In the genomic region with DNA sequence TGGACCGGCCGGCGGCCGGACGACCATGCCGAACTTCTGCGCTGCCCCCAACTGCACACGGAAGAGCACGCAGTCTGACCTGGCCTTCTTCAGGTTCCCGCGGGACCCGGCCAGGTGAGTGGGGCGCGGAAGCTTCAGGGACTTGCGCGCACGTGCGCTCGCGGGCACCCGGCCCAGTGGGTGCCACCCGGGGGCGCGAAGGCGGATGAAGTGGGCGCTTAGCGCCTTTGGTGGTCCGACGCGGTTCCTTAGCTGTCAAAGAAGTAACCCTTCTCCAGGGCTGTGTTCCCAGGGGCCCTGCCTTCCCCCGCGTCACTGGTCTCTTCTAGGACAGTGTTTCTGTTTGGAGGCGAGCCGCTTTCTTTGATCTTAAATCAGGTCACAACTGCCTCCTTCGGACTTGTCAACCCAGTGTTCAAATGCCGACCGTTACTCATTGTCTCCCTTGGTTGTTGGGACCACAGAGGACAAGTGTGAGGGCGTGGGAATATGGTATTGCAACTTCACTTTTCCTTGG, we compare ENCODE assay signal across 7 mouse cellular contexts. TPM values are rescaled to one million over a fixed set of nuclear protein-coding genes. Genes with fewer than 3 reads are reported as not detected.
DNase-seq lines count a peak whose midpoint lies in the region; ATAC-seq and TF ChIP-seq lines count a peak whose summit lies in the region.

No protein-coding gene starts in this region.

- H3K36me3 ChIP-seq in G1E (replicated peaks), result peaks cover 24% of the 10 kb centered on the region
- no peaks in the 10 kb centered on the region for H3K36me3 ChIP-seq in kidney, embryonic 15.5 days

- no peaks in the 10 kb centered on the region for H3K9me3 ChIP-seq in G1E (replicated peaks)
- H3K9me3 ChIP-seq in kidney, embryonic 15.5 days (replicated peaks), result no peaks in the 10 kb centered on the region

- 0 out of 2 replicates have a peak, but pooled peaks have one; percentile 11 for ATAC-seq in G1E (ENCODE audit: extremely low read depth, insufficient number of reproducible peaks, low FRiP score, poor library complexity, severe bottlenecking)
- ATAC-seq in kidney, embryonic 15.5 days (replicated peaks; ENCODE audit: low FRiP score), result peak; percentile 44
- peak; percentile 24; the same call in 1 of the 2 replicates for ATAC-seq in megakaryocyte-erythroid progenitor cell, adult 5-6 weeks (replicated peaks; ENCODE audit: low FRiP score, low TSS enrichment, poor library complexity, severe bottlenecking)

- H3K4me1 ChIP-seq in G1E (ENCODE audit: insufficient read depth, low read depth, low read length), result peaks cover 22% of the 10 kb centered on the region
- peaks cover 28% of the 10 kb centered on the region for H3K4me1 ChIP-seq in kidney, embryonic 15.5 days

- DNase-seq in CD4-positive helper T cell, adult 2 months (ENCODE audit: low read depth, low spot score), result peak; percentile 70
- DNase-seq in G1E (ENCODE audit: low spot score), result peak; percentile 11
- DNase-seq in cerebellum, adult 9-11 months, result peak; percentile 69
- peak; percentile 19 to 22 for DNase-seq in gastrocnemius, adult 8-10 months (ENCODE audit: low spot score in 2 of 2)
- DNase-seq in spleen, postnatal 36 days (ENCODE audit: low spot score in 2 of 2), result peak; percentile 35 to 45

- no peaks in the 10 kb centered on the region for H3K27me3 ChIP-seq in G1E (ENCODE audit: insufficient read depth, low read length)
- no peaks in the 10 kb centered on the region for H3K27me3 ChIP-seq in kidney, embryonic 15.5 days

- WGBS in kidney, embryonic 15.5 days, result under 1% methylated on average over 38 of the region's 38 CpGs

- H3K9ac ChIP-seq in kidney, embryonic 15.5 days, result peak overlapping the region; percentile 94

- peak overlapping the region; percentile 77 for H3K4me2 ChIP-seq in kidney, embryonic 15.5 days

- H3K27ac ChIP-seq in kidney, embryonic 15.5 days, result peak overlapping the region; percentile 94

- peak overlapping the region; percentile 93 for H3K4me3 ChIP-seq in G1E (ENCODE audit: low read depth, low read length)
- H3K4me3 ChIP-seq in kidney, embryonic 15.5 days (replicated peaks), result peak overlapping the region; percentile 100

- TF ChIP-seq CTCF in G1E (IDR thresholded peaks at IDR 0.05; ENCODE audit: low read depth, low read length), result no peak

RNA-seq across cellular contexts. Expression of a gene that starts 0.5 kb away (rescaled TPM):
- total RNA-seq in G1E (2014; fragmentation: Nextera tagmentation), result 58.2 and 62.2 TPM in 2 replicates
- 68.5 and 79.1 TPM in 2 replicates for total RNA-seq in G1E (2017)
- 28.3 and 35.1 TPM in 2 replicates for polyA plus RNA-seq in G1E (2012)
- 100 to 1,000 TPM; 125 to 158 (median 133) TPM for total RNA-seq in gastrocnemius, adult 8-10 months (2022)
- polyA plus RNA-seq in kidney, embryonic 15.5 days (2015; fragmentation: Nextera tagmentation; extraction: Ambion mirVana), result 61.3 and 61.7 TPM in 2 replicates
- 50.1 and 50.6 TPM in 2 replicates for total RNA-seq in megakaryocyte-erythroid progenitor cell, adult 5-6 weeks (2014; fragmentation: Nextera tagmentation)
- 74.5 and 88.2 TPM in 2 replicates for total RNA-seq in megakaryocyte-erythroid progenitor cell, adult 5-6 weeks (2017)

RNA-seq across cellular contexts. Expression of a gene that starts 46.8 kb away (rescaled TPM):
- total RNA-seq in G1E (2014; fragmentation: Nextera tagmentation) (179 and 201 TPM in 2 replicates), G1E (2017) (50.9 and 57.2 TPM in 2 replicates)
- 3.6 and 3.9 TPM in 2 replicates for polyA plus RNA-seq in G1E (2012)
- 10 to 100 TPM; 14.1 to 16.4 (median 14.5) TPM for total RNA-seq in gastrocnemius, adult 8-10 months (2022)
- 29.3 and 32.4 TPM in 2 replicates for polyA plus RNA-seq in kidney, embryonic 15.5 days (2015; fragmentation: Nextera tagmentation; extraction: Ambion mirVana)
- 61.8 and 71.5 TPM in 2 replicates for total RNA-seq in megakaryocyte-erythroid progenitor cell, adult 5-6 weeks (2014; fragmentation: Nextera tagmentation)
- 37.3 and 55.5 TPM in 2 replicates for total RNA-seq in megakaryocyte-erythroid progenitor cell, adult 5-6 weeks (2017)

Comparison
In these comparisons a context has a peak if more than half of its experiments do, and no peak if none do; other contexts are left out.
1. Peak in every context shown above with its lines: DNase-seq, ATAC-seq, H3K4me3 ChIP-seq and H3K27ac ChIP-seq.
2. DNase-seq: peak in every context shown above with its lines; median percentile 70 in CD4-positive helper T cell, adult 2 months; 69 in cerebellum, adult 9-11 months; 40 in spleen, postnatal 36 days; 20 in gastrocnemius, adult 8-10 months; 11 in G1E.